Mouse (Mus musculus) myocyte (in vitro differentiated cells): ENCODE data around the gene Uvrag. TPM values are rescaled to one million over a fixed set of nuclear protein-coding genes. Genes with fewer than 3 reads are reported as not detected.

Experiments used
- H3K27me3 ChIP-seq: one replicate; pipeline ENCODE4 v1.6.1; 2011; ENCODE audit not compliant: control insufficient read depth, insufficient read depth, insufficient read length
- H3K36me3 ChIP-seq: one replicate; pipeline ENCODE4 v1.6.1; 2011; ENCODE audit not compliant: control insufficient read depth, insufficient read depth
- H3K4me2 ChIP-seq: one replicate; pipeline ENCODE4 v1.6.1; 2011; ENCODE audit warnings: low read depth, control low read depth
- H3K4me3 ChIP-seq: one replicate; pipeline ENCODE4 v1.5.1; 2011; ENCODE audit warnings: mild to moderate bottlenecking, control low read depth, moderate library complexity
- H3K79me2 ChIP-seq: one replicate; pipeline ENCODE4 v1.6.1; 2011; ENCODE audit not compliant: control insufficient read depth, insufficient read depth
- H3ac ChIP-seq: one replicate; pipeline ENCODE4 v1.6.1; 2011; ENCODE audit not compliant: control insufficient read depth, insufficient read length
- CEBPB ChIP-seq: IDR thresholded peaks from 2 replicates; pipeline ENCODE4 v1.6.1; 2011; ENCODE audit warnings: mild to moderate bottlenecking, moderate library complexity; ENCODE audit not compliant: poor library complexity, insufficient read depth, severe bottlenecking
- E2F4 ChIP-seq: IDR thresholded peaks from one replicate; pipeline ENCODE4 v1.6.1; 2011; ENCODE audit warnings: mild to moderate bottlenecking, control low read depth, moderate library complexity; ENCODE audit not compliant: insufficient read depth
- MAX ChIP-seq: IDR thresholded peaks from one replicate; pipeline ENCODE4 v1.6.1; 2011; ENCODE audit warnings: low read depth, mild to moderate bottlenecking, control low read depth
- MYOD1 ChIP-seq, 3 experiments: IDR thresholded peaks; one replicate each; pipeline ENCODE4 v1.6.1; 2011; ENCODE audit warnings: control low read depth in 2 of 3, low read depth in 2 of 3, mild to moderate bottlenecking in 2 of 3, moderate library complexity in 1 of 3; ENCODE audit not compliant: insufficient read length in 2 of 3, control insufficient read depth in 1 of 3
- MYOG ChIP-seq, 3 experiments: IDR thresholded peaks; one replicate each; pipeline ENCODE4 v1.6.1; 2011; ENCODE audit warnings: control low read depth in 2 of 3, low read depth in 2 of 3, mild to moderate bottlenecking in 2 of 3; ENCODE audit not compliant: insufficient read length in 2 of 3, control insufficient read depth in 1 of 3, insufficient read depth in 1 of 3
- POLR2A ChIP-seq: IDR thresholded peaks from one replicate; pipeline ENCODE4 v1.6.1; 2011; ENCODE audit warnings: low read depth, mild to moderate bottlenecking, control low read depth, moderate library complexity; ENCODE audit not compliant: insufficient read length
- POLR2AphosphoS2 ChIP-seq: IDR thresholded peaks from one replicate; pipeline ENCODE4 v1.6.1; 2011; ENCODE audit warnings: low read depth, control low read depth; ENCODE audit not compliant: insufficient read length
- REST ChIP-seq: IDR thresholded peaks from one replicate; pipeline ENCODE4 v1.6.1; 2011; ENCODE audit warnings: mild to moderate bottlenecking, control low read depth, moderate library complexity; ENCODE audit not compliant: insufficient read depth, insufficient read length
- SRF ChIP-seq: IDR thresholded peaks from one replicate; pipeline ENCODE4 v1.6.1; 2011; ENCODE audit warnings: low read depth; ENCODE audit not compliant: control insufficient read depth, insufficient read length
- TCF12 ChIP-seq: IDR thresholded peaks from one replicate; pipeline ENCODE4 v1.6.1; 2011; ENCODE audit warnings: mild to moderate bottlenecking, control low read depth; ENCODE audit not compliant: poor library complexity, insufficient read depth, severe bottlenecking
- TCF3 ChIP-seq: IDR thresholded peaks from one replicate; pipeline ENCODE4 v1.6.1; 2011; ENCODE audit warnings: low read depth, control low read depth; ENCODE audit not compliant: insufficient read length
- USF1 ChIP-seq: IDR thresholded peaks from one replicate; pipeline ENCODE4 v1.6.1; 2011; ENCODE audit warnings: low read depth, mild to moderate bottlenecking, control low read depth, moderate library complexity
- polyA plus RNA-seq: library from polyadenylated mRNA; unstranded; fragments of >200 nt; fragmentation: generic; extraction: Trizol; gene quantifications from one replicate; pipeline ENCODE4 v1.2.1, GENCODE M21; 2012; ENCODE audit warnings: missing spikeins

The Uvrag gene
- polyA plus RNA-seq, 1 experiment, result 9.0 TPM

- no peaks in the 10 kb centered on the region for H3K36me3 ChIP-seq
- no peaks in the 10 kb centered on the region for H3K27me3 ChIP-seq
- no peak overlapping the region for H3K4me3 ChIP-seq
- no peak for TF ChIP-seq POLR2AphosphoS2
- TF ChIP-seq USF1, result no peak
- TF ChIP-seq TCF3, result no peak
- TF ChIP-seq CEBPB, result no peak
- no peak for TF ChIP-seq SRF
- no peak overlapping the region for H3K4me2 ChIP-seq
- no peaks in the 10 kb centered on the region for H3K79me2 ChIP-seq
- no peak overlapping the region for H3ac ChIP-seq
Measured at GRCm38 (mm10) chr7:98957111-98957741, 183.7 kb downstream of the Uvrag start.

DNA sequence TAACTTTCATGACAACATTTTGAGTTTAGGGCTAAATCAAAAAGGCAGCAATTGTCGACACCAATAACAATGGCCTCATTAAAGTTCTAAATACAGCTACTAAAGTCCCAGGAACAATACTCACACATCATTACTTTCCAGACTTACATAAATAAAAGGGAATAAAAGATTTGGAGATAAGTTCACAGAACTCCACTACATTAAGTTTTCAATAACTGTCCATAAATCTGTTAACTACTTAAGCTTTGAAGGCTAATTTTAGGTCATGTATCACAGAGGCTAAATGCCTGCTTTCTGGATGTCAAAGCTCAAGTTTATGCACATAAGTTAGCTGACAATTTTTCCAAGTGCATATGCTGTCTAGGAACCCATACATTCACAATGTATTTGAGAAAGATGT, 184.3 kb downstream of the Uvrag start:
- TF ChIP-seq MAX, result no peak
- no peak for TF ChIP-seq POLR2A
- no peak for TF ChIP-seq MYOG (IDR thresholded peaks at IDR 0.05; ENCODE audit: control insufficient read depth in 1 of 3, insufficient read depth in 1 of 3, insufficient read length in 2 of 3, low read depth in 2 of 3)
- no peak for TF ChIP-seq TCF12
- TF ChIP-seq POLR2AphosphoS2, result no peak
- TF ChIP-seq CEBPB, result no peak
- no peak for TF ChIP-seq SRF
- TF ChIP-seq MYOD1 (IDR thresholded peaks at IDR 0.05; ENCODE audit: control insufficient read depth in 1 of 3, insufficient read length in 2 of 3, low read depth in 2 of 3), result no peak
- no peak for TF ChIP-seq E2F4
- no peak for TF ChIP-seq USF1
- no peak for TF ChIP-seq REST
- no peak for TF ChIP-seq TCF3
- no peak overlapping the region for H3ac ChIP-seq
- no peaks in the 10 kb centered on the region for H3K36me3 ChIP-seq
- no peak overlapping the region for H3K4me3 ChIP-seq
- no peaks in the 10 kb centered on the region for H3K79me2 ChIP-seq
- no peaks in the 10 kb centered on the region for H3K27me3 ChIP-seq
- no peak overlapping the region for H3K4me2 ChIP-seq

- Histone ChIP-seq H3ac (no peak overlapping the region), H3K36me3 (no peaks in the 10 kb centered on the region), H3K4me3 (no peak overlapping the region), H3K79me2 (no peaks in the 10 kb centered on the region), H3K27me3 (no peaks in the 10 kb centered on the region), H3K4me2 (no peak overlapping the region)
- no peak for TF ChIP-seq REST
- TF ChIP-seq TCF12, result no peak
- TF ChIP-seq E2F4, result no peak
- TF ChIP-seq POLR2A, result no peak
- no peak for TF ChIP-seq MYOD1 (IDR thresholded peaks at IDR 0.05; ENCODE audit: control insufficient read depth in 1 of 3, insufficient read length in 2 of 3, low read depth in 2 of 3)
- TF ChIP-seq TCF3, result no peak
- no peak for TF ChIP-seq SRF
- TF ChIP-seq USF1, result no peak
Measured at GRCm38 (mm10) chr7:98953649-98954048, 187.3 kb downstream of the Uvrag start.

DNA sequence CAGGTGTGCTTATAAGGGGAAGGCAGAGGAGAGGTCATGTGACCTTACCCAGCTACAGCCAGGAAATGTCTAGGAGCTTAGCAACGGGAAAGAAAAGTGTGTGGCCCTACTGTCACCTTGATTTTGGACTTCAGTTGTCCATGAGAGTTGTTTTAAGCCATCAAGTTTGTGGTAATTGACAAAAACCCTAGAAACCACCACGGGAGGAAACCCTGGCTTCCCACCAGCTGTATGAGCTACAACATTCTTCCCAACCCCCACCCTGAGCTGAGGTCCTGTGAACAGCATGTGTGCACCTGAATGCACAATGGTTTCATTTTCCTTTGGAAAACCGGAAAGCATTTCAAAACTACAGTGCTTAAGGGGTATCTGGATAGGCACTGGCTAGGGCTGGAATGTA, 196.0 kb downstream of the Uvrag start:
- no peak overlapping the region for H3K4me2 ChIP-seq
- H3K27me3 ChIP-seq, result no peaks in the 10 kb centered on the region
- H3K36me3 ChIP-seq, result no peaks in the 10 kb centered on the region
- no peaks in the 10 kb centered on the region for H3K79me2 ChIP-seq
- TF ChIP-seq USF1 (no peak), SRF (no peak), REST (no peak), POLR2A (no peak), E2F4 (no peak), MAX (no peak), CEBPB (no peak), TCF12 (no peak), POLR2AphosphoS2 (no peak), MYOD1 (IDR thresholded peaks at IDR 0.05; ENCODE audit: control insufficient read depth in 1 of 3, insufficient read length in 2 of 3, low read depth in 2 of 3) (no peak), MYOG (IDR thresholded peaks at IDR 0.05; ENCODE audit: control insufficient read depth in 1 of 3, insufficient read depth in 1 of 3, insufficient read length in 2 of 3, low read depth in 2 of 3) (no peak), TCF3 (no peak)
- no peak overlapping the region for H3ac ChIP-seq
- H3K4me3 ChIP-seq, result no peak overlapping the region

DNA sequence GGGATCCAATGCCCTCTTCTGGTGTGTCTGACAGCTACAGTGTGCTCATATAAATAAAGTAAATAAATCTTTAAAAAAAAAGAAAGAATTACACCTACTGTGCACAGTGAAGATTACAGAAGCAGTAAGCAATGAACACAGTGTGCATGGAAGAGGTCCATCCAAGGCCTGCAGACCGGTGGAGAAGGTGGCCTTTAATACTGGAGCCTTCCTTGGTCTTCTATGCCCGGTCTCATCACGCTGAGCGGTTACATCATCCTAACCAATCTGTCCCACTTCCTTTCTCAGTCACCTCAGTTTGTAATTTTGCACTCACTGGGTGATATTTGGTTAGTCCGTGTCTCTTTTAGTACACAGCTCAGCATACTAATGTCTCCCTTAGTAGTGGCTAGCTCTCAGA, 197.3 kb downstream of the Uvrag start:
- H3K27me3 ChIP-seq, result no peaks in the 10 kb centered on the region
- no peaks in the 10 kb centered on the region for H3K36me3 ChIP-seq
- H3K79me2 ChIP-seq, result no peaks in the 10 kb centered on the region
- H3K4me2 ChIP-seq, result no peak overlapping the region
- no peak overlapping the region for H3K4me3 ChIP-seq
- H3ac ChIP-seq, result no peak overlapping the region
- TF ChIP-seq REST, result no peak
- no peak for TF ChIP-seq CEBPB
- TF ChIP-seq POLR2AphosphoS2, result no peak
- TF ChIP-seq POLR2A, result no peak
- TF ChIP-seq TCF3, result no peak
